Mouse (Mus musculus) urinary bladder, adult 18-20 months (tissue): ENCODE measurements around the gene Ddb1.

Experiments
- DNase-seq, 2 experiments: peaks; one replicate each; pipeline ENCODE4 v3.0.0; 2022; ENCODE audit warnings: low spot score in 2 of 2, mixed read lengths in 2 of 2

Ddb1 gene

GRCm38 (mm10) chr19:10661919-10662318 is 56.8 kb downstream of the Ddb1 start:
- no peak for DNase-seq

DNA sequence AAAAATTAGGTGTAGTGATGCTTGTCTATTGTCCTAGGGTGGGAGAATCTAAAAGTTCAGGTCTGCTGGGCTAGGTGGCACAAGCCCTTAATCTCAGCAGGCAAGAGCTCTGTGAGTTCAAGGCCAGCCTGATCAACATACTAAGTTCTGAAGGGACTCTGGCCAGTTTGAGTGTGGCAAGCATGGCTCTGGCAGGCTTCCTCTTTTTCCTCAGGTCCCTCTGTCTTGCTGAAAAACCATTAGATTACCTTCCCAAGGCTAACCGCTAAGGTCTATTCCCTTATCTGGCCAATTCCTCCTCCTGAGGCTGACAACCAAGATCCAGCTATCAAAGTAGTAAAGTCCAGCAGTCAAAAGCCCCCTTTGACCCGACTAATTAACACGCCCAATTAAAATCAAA is 57.5 kb downstream of the Ddb1 start:
- no peak for DNase-seq

GRCm38 (mm10) chr19:10665093-10665492 is 60.0 kb downstream of the Ddb1 start:
- DNase-seq, result no peak

GRCm38 (mm10) chr19:10665499-10665898 is 60.4 kb downstream of the Ddb1 start:
- peak; percentile 34 to 49 for DNase-seq

DNA sequence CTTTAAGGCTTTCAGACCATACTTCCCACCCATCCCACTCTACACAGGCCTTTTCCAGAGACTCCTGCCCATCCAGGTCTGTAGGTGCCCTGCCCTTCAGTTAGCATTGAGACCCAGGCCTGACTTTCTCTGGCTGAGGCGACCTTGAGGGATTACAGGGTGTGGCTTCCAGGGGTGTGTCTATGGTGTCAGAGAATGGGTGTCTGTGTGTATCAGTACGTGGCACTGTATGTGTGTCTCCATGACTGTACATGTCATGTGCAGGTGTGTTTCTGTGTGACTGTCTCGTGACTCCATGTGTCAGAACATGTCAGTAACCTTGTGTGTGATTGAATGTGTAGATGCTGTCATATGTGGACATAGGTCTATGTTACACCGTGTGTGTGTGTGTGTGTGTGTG is 66.2 kb downstream of the Ddb1 start:
- DNase-seq, result no peak

DNA sequence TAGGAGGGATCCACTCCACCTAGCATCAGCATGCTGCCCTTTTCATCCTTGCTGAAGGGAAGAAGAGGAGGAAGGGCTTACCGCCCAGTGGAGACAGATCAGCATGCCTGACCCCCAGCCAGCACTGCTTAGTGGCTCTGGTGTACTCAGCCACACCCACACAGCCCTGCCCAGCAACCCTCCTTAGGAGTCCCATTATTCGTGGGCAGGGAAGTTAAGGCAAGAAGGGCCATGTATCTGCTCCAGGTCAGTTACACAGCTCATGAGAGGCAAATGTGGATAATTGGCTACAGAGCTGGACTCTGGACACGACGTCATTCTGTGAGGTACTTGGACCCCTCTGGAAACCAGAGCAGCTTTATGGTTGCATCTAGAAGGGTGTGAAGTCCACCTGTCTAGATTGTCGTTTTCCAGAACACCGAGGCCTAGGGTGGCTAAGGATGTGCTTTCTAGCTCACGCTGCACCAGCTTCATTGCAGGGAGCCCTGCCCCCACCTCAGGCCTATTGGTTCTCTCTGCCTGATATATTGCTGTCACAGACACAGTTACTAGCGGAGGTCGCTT is 66.8 kb downstream of the Ddb1 start:
- no peak for DNase-seq

DNA sequence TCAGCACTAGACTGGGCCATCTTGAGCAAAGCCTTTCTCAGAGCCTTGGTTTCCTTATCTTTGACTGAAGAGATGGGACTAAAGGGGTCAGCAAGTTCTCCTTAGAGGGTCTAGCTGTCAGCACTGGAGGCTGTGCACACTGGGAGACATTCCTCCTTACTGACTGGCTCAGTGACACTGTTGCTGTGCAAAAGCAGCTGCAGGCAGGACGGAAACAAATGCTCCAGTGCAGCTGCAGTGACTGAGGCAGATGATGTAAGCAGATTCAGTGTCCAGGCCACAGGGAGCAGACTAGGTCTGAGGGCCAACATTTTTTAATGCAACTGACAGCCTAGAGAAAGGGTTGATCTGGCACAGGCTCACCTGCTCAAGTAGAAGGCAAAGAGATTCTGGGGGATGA is 68.1 kb downstream of the Ddb1 start:
- no peak for DNase-seq

DNA sequence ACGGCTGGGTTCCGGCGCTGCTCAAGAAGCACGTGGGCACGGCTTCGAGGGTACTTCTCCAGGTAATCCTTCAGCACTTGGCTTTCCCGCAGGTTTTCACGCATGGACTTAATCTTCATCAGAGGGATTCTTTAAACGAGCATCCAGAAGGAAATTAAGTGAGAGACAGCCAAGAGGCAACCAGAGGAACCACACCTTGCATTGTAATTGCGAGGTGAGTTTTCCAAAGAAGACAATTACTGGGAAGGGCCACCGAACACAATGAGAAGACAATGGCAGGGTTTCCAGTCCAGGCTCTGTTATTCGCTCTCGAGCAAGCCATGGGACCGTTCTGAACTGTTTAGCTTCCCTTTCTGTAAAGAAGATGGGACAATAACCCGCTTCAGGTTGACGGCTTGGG is 71.5 kb downstream of the Ddb1 start:
- DNase-seq, result no peak

- DNase-seq, result peak; percentile 48 to 58
Observed at GRCm38 (mm10) chr19:10677915-10678771, 73.0 kb downstream of the Ddb1 start, which contains the start of gene Pga5. Gene Pga5, minus strand, starts transcription at chr19:10678071.

DNA sequence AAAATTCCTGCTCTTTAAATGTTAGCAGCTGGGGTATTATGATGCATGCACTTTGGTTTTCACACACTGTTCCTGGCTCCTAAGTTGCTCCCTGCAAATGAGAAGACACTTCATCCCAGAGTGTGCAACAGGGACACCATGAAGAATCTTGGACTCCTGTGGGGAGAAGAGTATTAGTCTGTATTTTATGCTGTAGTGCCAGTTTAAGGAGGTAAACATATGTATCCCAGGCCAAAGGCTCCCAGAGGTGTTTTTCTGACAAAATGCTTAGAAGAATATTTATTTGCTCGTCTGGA is 73.6 kb downstream of the Ddb1 start:
- no peak for DNase-seq
